In genomic region chr4:84191303-84191702, GRCm38 (mm10) we compare ENCODE assay signal across 23 mouse cellular contexts.
"Had no signal": no experiment of that assay in that cellular context is flagged by ENCODE, and none has a peak within 500 bp of the region (broad histone marks: within the 10 kb centered on the region; RNA-seq: fewer than 3 reads in every experiment).

No protein-coding gene starts in this region.

- DNase-seq: kidney, adult 2 months; kidney, postnatal 10 days; kidney, postnatal 36 days; layer of hippocampus, postnatal 36 days; left cerebral cortex, postnatal 4 days; lung, adult 18-20 months; lung, postnatal 10 days; lung, postnatal 36 days; midbrain, embryonic 14.5 days; right cerebral cortex, adult 18-20 months; right cerebral cortex, postnatal 14 days; right cerebral cortex, postnatal 4 days; thymus, adult 2 months; thymus, postnatal 14 days; thymus, postnatal 4 days had no signal

- H3K4me2 ChIP-seq: kidney, embryonic 15.5 days; limb, embryonic 12.5 days; limb, embryonic 15.5 days; lung, embryonic 15.5 days; midbrain, embryonic 11.5 days had no signal

- ATAC-seq: intestine, postnatal 0 days had no signal

- H3K4me3 ChIP-seq: kidney, embryonic 15.5 days; limb, embryonic 12.5 days; limb, embryonic 15.5 days; lung, embryonic 15.5 days had no signal

- H3K27ac ChIP-seq: kidney, embryonic 15.5 days; limb, embryonic 12.5 days; limb, embryonic 15.5 days; liver, embryonic 14.5 days; lung, embryonic 15.5 days; stomach, postnatal 0 days had no signal

- H3K9ac ChIP-seq: kidney, embryonic 15.5 days; limb, embryonic 12.5 days; limb, embryonic 15.5 days; liver, embryonic 14.5 days; lung, embryonic 15.5 days had no signal

- H3K27me3 ChIP-seq: kidney, embryonic 15.5 days; limb, embryonic 12.5 days; limb, embryonic 15.5 days; lung, embryonic 15.5 days had no signal

- H3K9me3 ChIP-seq: kidney, embryonic 15.5 days; limb, embryonic 12.5 days; limb, embryonic 15.5 days; lung, embryonic 15.5 days had no signal

- H3K36me3 ChIP-seq: kidney, embryonic 15.5 days; limb, embryonic 12.5 days; limb, embryonic 15.5 days; lung, embryonic 15.5 days had no signal
